13 mouse cellular contexts compared by ENCODE assay signal in the genomic region with DNA sequence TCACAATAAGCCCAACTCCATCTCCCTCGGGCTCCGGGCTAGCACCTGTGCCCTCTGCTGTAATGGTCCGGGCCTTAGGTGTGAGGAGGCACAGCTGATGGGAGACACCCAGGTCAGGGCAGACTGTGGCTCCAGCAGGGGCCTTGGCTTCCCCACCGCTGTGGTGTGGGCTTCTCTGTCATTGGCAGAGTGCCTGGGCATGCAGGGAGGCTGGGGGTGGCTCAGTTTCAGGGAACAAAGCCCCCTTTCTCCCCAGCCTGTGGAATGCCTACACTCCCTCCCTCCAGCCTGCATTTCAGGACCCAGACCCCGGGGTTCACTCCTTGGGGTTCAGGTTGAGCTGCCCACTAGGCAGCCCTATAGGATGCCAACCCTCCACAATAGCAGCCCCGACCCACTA. TPM values are rescaled to one million over a fixed set of nuclear protein-coding genes. Genes with fewer than 3 reads are reported as not detected.
DNase-seq lines count a peak whose midpoint lies in the region; ATAC-seq lines count a peak whose summit lies in the region.
"Had no signal": no experiment of that assay in that cellular context is flagged by ENCODE, and none has a peak within 500 bp of the region (broad histone marks: within the 10 kb centered on the region; RNA-seq: fewer than 3 reads in every experiment).

No protein-coding gene starts in this region.

- DNase-seq in lung, postnatal 10 days = no peak
- DNase-seq in adipocyte (ENCODE audit: low spot score) = no peak
- no peak for DNase-seq in gastrocnemius, postnatal 4 days (ENCODE audit: low spot score in 2 of 2)
- no peak for DNase-seq in spleen, postnatal 10 days (ENCODE audit: low spot score in 2 of 2)
- DNase-seq: adrenal gland, postnatal 25 days; cerebellum, adult 2 months; kidney, adult 18-20 months had no signal

- H3K4me1 ChIP-seq in lung, embryonic 15.5 days = peaks cover 35% of the 10 kb centered on the region
- H3K4me1 ChIP-seq in forebrain, embryonic 15.5 days = peaks cover 21% of the 10 kb centered on the region
- H3K4me1 ChIP-seq in limb, embryonic 13.5 days = peaks cover 63% of the 10 kb centered on the region
- H3K4me1 ChIP-seq in neural tube, embryonic 14.5 days (ENCODE audit: control insufficient read depth, insufficient read depth, low read length) = no peaks in the 10 kb centered on the region

- H3K27ac ChIP-seq in lung, embryonic 15.5 days = peak overlapping the region; percentile 60
- H3K27ac ChIP-seq in forebrain, embryonic 15.5 days (replicated peaks) = 0 out of 2 replicates have a peak overlapping the region, but pooled peaks have one; percentile 32
- H3K27ac ChIP-seq in limb, embryonic 13.5 days = peak overlapping the region; percentile 75; the same call in 1 of the 2 replicates
- H3K27ac ChIP-seq in neural tube, embryonic 14.5 days (ENCODE audit: low read depth, low read length) = no peak overlapping the region

- no peaks in the 10 kb centered on the region for H3K36me3 ChIP-seq in lung, embryonic 15.5 days
- no peaks in the 10 kb centered on the region for H3K36me3 ChIP-seq in forebrain, embryonic 15.5 days
- no peaks in the 10 kb centered on the region for H3K36me3 ChIP-seq in limb, embryonic 13.5 days
- H3K36me3 ChIP-seq in neural tube, embryonic 14.5 days (ENCODE audit: control insufficient read depth, insufficient read depth, low read length) = no peaks in the 10 kb centered on the region

- 51% methylated on average over 6 of the region's 6 CpGs for WGBS in lung, embryonic 15.5 days
- 33% methylated on average over 6 of the region's 6 CpGs for WGBS in forebrain, embryonic 15.5 days
- 55% methylated on average over 6 of the region's 6 CpGs for WGBS in limb, embryonic 13.5 days
- 47% methylated on average over 6 of the region's 6 CpGs for WGBS in neural tube, embryonic 14.5 days

- no peak overlapping the region for H3K4me2 ChIP-seq in lung, embryonic 15.5 days
- H3K4me2 ChIP-seq in forebrain, embryonic 15.5 days (replicated peaks) = no peak overlapping the region
- H3K4me2 ChIP-seq in limb, embryonic 13.5 days (replicated peaks) = no peak overlapping the region
- no peak overlapping the region for H3K4me2 ChIP-seq in neural tube, embryonic 14.5 days (ENCODE audit: low read depth, low read length)
- H3K4me2 ChIP-seq: liver, embryonic 11.5 days had no signal

- no peaks in the 10 kb centered on the region for H3K9me3 ChIP-seq in lung, embryonic 15.5 days
- H3K9me3 ChIP-seq in forebrain, embryonic 15.5 days = no peaks in the 10 kb centered on the region
- H3K9me3 ChIP-seq in limb, embryonic 13.5 days = no peaks in the 10 kb centered on the region
- H3K9me3 ChIP-seq in neural tube, embryonic 14.5 days (ENCODE audit: control insufficient read depth, low read length) = no peaks in the 10 kb centered on the region

- ATAC-seq in lung, embryonic 15.5 days (ENCODE audit: borderline replicate concordance, extremely low read depth, low FRiP score, low TSS enrichment) = no peak
- no peak for ATAC-seq in forebrain, embryonic 15.5 days (replicated peaks)
- no peak for ATAC-seq in limb, embryonic 13.5 days (ENCODE audit: low FRiP score, low read depth)
- peak; percentile 35; the same call in 1 of the 2 replicates for ATAC-seq in neural tube, embryonic 14.5 days (ENCODE audit: low read depth)

- no peak overlapping the region for H3K4me3 ChIP-seq in lung, embryonic 15.5 days
- no peak overlapping the region for H3K4me3 ChIP-seq in forebrain, embryonic 15.5 days
- H3K4me3 ChIP-seq in limb, embryonic 13.5 days = no peak overlapping the region
- H3K4me3 ChIP-seq in neural tube, embryonic 14.5 days (ENCODE audit: low read depth, low read length) = no peak overlapping the region

- no peak overlapping the region for H3K9ac ChIP-seq in lung, embryonic 15.5 days
- no peak overlapping the region for H3K9ac ChIP-seq in forebrain, embryonic 15.5 days (replicated peaks)
- H3K9ac ChIP-seq in limb, embryonic 13.5 days = no peak overlapping the region
- H3K9ac ChIP-seq in neural tube, embryonic 14.5 days (replicated peaks; ENCODE audit: low read depth, low read length) = no peak overlapping the region

- H3K27me3 ChIP-seq in lung, embryonic 15.5 days = no peaks in the 10 kb centered on the region
- H3K27me3 ChIP-seq in forebrain, embryonic 15.5 days = no peaks in the 10 kb centered on the region
- no peaks in the 10 kb centered on the region for H3K27me3 ChIP-seq in limb, embryonic 13.5 days
- H3K27me3 ChIP-seq in neural tube, embryonic 14.5 days (ENCODE audit: control insufficient read depth, insufficient read depth, low read length) = no peaks in the 10 kb centered on the region

RNA-seq across cellular contexts. Expression of gene Fam131c, which starts 31.8 kb away (rescaled TPM):
- polyA plus RNA-seq in lung, embryonic 15.5 days (2015; fragmentation: Nextera tagmentation; extraction: Ambion mirVana) = 3.1 and 3.6 TPM in 2 replicates
- 12.1 and 13.8 TPM in 2 replicates for polyA plus RNA-seq in forebrain, embryonic 15.5 days (2015; fragmentation: Nextera tagmentation; extraction: Ambion mirVana)
- polyA plus RNA-seq in limb, embryonic 13.5 days (2015; fragmentation: Nextera tagmentation; extraction: Ambion mirVana) = 0.65 and 0.91 TPM in 2 replicates
- 28.8 and 47.7 TPM in 2 replicates for polyA plus RNA-seq in neural tube, embryonic 14.5 days (2014; fragmentation: Nextera tagmentation; extraction: Ambion mirVana)
- under 1 TPM in 1 of 2 experiments, not detected in 1; 0.25 TPM for total RNA-seq in gastrocnemius, postnatal 4 days (2021)
- total RNA-seq: megakaryocyte progenitor cell, adult 5-6 weeks had no signal

RNA-seq across cellular contexts. Expression of gene Epha2, which starts 35.2 kb away (rescaled TPM):
- polyA plus RNA-seq in lung, embryonic 15.5 days (2015; fragmentation: Nextera tagmentation; extraction: Ambion mirVana) = 10.8 and 11.0 TPM in 2 replicates
- 1.0 and 1.1 TPM in 2 replicates for polyA plus RNA-seq in forebrain, embryonic 15.5 days (2015; fragmentation: Nextera tagmentation; extraction: Ambion mirVana)
- 2.6 and 3.9 TPM in 2 replicates for polyA plus RNA-seq in limb, embryonic 13.5 days (2015; fragmentation: Nextera tagmentation; extraction: Ambion mirVana)
- 0.21 and 0.52 TPM in 2 replicates for polyA plus RNA-seq in neural tube, embryonic 14.5 days (2014; fragmentation: Nextera tagmentation; extraction: Ambion mirVana)
- 1 to 10 TPM; 3.7 to 4.7 TPM for total RNA-seq in gastrocnemius, postnatal 4 days (2021)
